Mouse (Mus musculus): ENCODE results near the gene Fgfr2. TPM values are rescaled to one million over a fixed set of nuclear protein-coding genes. Genes with fewer than 3 reads are reported as not detected.

Fgfr2 gene
- polyA plus RNA-seq, 1 experiment from 2014 or later: 18.5 TPM

DNA sequence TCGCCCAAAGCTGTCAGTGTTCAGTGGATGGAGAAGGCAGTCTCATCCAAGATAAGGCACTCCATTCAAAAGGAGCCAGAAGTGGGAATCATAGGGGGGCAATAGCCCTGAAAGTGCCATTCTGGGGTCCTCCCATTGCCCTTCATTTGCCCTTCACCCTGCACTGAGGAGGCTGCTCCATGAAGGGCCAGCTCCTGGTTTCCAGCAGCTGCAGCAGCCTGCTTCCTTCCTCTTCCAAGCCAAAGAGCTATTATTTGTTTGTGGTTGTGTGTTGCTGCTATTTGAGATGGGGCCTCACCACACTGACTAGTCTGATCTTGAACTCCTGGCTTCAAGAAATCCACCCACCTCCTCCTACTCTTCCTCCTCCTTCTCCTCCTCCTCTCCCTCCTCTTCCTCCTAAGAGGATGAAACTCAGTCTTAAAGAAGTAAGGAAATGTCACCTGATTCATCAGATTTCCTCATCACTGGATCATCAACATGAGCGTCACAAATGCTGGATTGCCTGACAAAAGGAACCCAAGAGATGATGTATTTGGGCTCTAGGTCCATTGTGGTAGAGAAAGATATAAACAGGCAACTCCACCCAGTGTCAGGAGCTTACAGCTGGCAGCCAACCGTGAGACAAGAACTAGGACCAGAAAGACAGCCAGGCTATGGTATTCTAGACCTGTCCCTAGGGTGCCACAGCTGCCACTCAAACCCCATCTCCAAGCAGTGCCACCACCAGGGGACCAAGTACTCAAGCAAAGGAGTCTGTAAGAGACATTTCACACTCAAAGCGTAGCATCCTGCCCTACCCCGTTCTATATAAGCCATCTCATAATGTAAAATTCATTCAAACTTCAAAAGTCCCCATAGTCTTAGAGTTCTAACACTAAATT lies 817.4 kb downstream of the Fgfr2 start:
- H3K9ac ChIP-seq: no peak overlapping the region
- peaks cover 49% of the 10 kb centered on the region for H3K4me1 ChIP-seq
- H3K9me3 ChIP-seq (replicated peaks): no peaks in the 10 kb centered on the region
- no peak overlapping the region for H3K4me3 ChIP-seq
- no peak overlapping the region for H3K4me2 ChIP-seq
- ATAC-seq: no peak
- H3K27me3 ChIP-seq (replicated peaks): no peaks in the 10 kb centered on the region
- H3K27ac ChIP-seq: no peak overlapping the region
- WGBS (ENCODE audit: insufficient replicate concordance): 52% methylated on average over 5 of the region's 5 CpGs
- H3K36me3 ChIP-seq: no peaks in the 10 kb centered on the region

DNA sequence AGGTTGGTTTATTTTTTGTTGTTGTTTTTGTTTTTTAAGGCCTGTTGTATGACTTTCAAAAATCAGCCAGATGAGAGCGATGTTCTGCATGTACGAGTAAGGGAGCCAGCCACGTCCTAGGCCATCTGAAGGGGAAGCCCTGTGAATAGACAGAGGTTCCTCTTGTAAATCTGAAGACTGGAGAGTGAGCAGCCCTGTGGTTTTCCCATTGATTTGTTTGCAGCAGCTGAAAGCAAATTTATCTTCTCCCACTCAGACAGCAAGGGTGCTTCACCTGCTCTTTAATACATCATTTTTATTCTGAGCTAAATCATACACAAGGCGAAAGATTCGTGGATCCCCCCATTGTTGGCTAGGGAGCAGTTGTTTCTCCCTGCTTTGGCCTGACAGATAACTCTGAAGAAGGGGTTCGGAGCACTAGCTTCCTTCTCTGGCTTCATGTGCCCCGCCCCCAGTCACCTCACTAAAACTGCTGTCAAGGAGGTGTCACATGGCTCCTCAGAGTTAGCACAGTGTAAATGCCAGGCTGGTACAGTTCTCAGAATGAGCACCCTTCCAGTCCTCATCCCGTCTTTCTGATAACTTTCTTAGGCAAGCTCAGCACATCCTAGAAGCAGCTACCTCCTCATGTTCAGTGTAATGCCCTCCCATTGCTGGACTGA lies 818.6 kb downstream of the Fgfr2 start:
- WGBS (ENCODE audit: insufficient replicate concordance): 43% methylated on average over 8 of the region's 8 CpGs
- peaks cover 51% of the 10 kb centered on the region for H3K4me1 ChIP-seq

DNA sequence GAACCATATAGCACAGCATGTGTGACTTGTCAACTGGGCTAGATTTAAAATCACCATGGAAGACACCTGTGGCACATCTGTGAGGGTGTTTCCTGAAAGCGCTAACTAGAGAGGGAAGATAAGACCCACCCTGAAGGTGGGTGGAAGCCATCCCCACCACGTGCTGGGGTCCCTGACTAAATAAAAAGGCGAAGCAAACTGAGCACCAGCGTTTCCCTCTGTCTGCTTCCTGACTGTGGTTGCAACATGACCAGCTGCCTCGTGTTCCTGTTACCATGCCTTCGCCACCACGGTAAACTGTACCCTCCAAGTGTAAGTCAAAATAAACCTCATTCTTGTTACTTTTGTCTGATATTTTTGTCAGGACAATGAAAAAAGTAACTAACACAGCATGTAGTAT lies 819.2 kb downstream of the Fgfr2 start:
- H3K4me2 ChIP-seq: no peak overlapping the region
- H3K27ac ChIP-seq: no peak overlapping the region
- H3K4me3 ChIP-seq: no peak overlapping the region
- ATAC-seq: no peak
- H3K27me3 ChIP-seq (replicated peaks): no peaks in the 10 kb centered on the region
- whole genome bisulfite sequencing (ENCODE audit: insufficient replicate concordance): 16% methylated on average over 7 of the region's 7 CpGs
- peaks cover 48% of the 10 kb centered on the region for H3K4me1 ChIP-seq
- no peaks in the 10 kb centered on the region for H3K9me3 ChIP-seq (replicated peaks)
- H3K9ac ChIP-seq: no peak overlapping the region
- no peaks in the 10 kb centered on the region for H3K36me3 ChIP-seq

More for the DNA sequence above, 818.6 kb downstream of the Fgfr2 start:
- Histone ChIP-seq H3K27ac (no peak overlapping the region), H3K4me2 (no peak overlapping the region), H3K27me3 (replicated peaks) (no peaks in the 10 kb centered on the region), H3K9ac (no peak overlapping the region), H3K9me3 (replicated peaks) (no peaks in the 10 kb centered on the region), H3K4me3 (no peak overlapping the region), H3K36me3 (no peaks in the 10 kb centered on the region)
- ATAC-seq: no peak

DNA sequence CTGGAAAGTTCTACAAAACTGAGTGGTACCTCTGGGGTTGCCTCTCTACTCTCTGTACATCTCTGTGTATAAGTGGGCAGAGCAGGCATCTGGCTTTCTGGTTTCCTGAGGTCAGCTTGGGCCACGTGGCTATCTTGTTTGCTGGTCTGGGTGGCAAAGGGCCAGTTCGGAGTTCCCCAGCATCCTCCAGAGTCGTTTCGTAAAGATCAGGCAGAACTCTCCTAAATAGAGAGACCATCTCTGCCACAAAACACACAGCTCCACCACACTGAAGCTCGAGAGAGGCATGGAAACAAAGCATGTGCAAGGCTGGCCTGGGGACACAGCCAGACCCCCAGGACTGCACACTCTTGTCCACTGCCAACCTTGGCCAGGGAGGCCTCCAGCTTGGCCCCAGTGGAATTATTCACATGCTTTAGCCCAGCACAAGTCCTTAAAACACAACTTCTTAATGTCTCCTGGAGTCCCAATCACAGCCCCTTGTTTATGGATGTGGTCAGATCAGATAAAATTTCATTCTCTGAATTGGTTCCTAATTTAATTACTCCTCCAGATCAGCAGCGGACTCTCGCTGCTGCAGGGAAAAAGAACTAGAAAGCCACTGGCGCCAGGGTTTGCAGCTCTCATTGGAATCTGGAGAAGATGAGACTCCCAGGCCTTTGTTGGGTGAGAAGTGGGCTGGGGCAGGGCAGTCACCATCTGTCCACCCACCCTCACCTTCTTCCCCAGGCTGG lies 820.5 kb downstream of the Fgfr2 start:
- H3K36me3 ChIP-seq: no peaks in the 10 kb centered on the region
- H3K27ac ChIP-seq: no peak overlapping the region
- no peaks in the 10 kb centered on the region for H3K27me3 ChIP-seq (replicated peaks)
- peaks cover 35% of the 10 kb centered on the region for H3K4me1 ChIP-seq
- WGBS (ENCODE audit: insufficient replicate concordance): 63% methylated on average over 8 of the region's 8 CpGs
- H3K9me3 ChIP-seq (replicated peaks): no peaks in the 10 kb centered on the region
- no peak overlapping the region for H3K4me2 ChIP-seq
- ATAC-seq: no peak
- H3K9ac ChIP-seq: no peak overlapping the region
- H3K4me3 ChIP-seq: no peak overlapping the region

DNA sequence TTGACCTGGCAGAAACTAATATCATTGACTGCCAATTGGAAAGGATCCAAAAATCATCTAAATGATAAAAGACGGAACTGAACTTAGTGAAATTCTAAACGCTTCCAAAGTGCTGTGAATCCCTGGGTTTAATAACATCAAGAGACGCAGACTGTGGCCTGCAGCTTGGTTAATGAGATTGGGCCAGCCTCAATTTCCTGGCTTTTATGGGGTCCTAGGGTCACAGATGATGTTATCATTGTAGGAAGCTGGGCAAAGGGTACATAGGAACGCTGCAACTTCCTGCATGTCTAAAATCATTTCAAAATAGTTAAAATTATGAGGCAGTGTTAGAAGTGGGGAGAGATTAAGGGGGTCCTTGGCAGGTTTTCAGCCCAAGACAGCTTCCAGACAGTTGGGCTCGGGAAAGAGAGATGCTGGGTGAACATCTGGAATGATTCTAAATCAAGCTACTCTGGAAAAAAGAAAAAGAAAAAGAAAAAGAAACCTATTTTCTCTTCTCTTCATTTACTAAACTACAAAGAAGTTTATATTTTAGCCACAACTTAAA lies 823.4 kb downstream of the Fgfr2 start:
- Histone ChIP-seq H3K9ac (no peak overlapping the region), H3K4me1 (peaks cover 20% of the 10 kb centered on the region), H3K9me3 (replicated peaks) (no peaks in the 10 kb centered on the region), H3K27me3 (replicated peaks) (no peaks in the 10 kb centered on the region), H3K36me3 (no peaks in the 10 kb centered on the region), H3K4me3 (no peak overlapping the region), H3K27ac (no peak overlapping the region), H3K4me2 (no peak overlapping the region)
- WGBS (ENCODE audit: insufficient replicate concordance): 54% methylated on average over 5 of the region's 5 CpGs
- ATAC-seq: no peak

DNA sequence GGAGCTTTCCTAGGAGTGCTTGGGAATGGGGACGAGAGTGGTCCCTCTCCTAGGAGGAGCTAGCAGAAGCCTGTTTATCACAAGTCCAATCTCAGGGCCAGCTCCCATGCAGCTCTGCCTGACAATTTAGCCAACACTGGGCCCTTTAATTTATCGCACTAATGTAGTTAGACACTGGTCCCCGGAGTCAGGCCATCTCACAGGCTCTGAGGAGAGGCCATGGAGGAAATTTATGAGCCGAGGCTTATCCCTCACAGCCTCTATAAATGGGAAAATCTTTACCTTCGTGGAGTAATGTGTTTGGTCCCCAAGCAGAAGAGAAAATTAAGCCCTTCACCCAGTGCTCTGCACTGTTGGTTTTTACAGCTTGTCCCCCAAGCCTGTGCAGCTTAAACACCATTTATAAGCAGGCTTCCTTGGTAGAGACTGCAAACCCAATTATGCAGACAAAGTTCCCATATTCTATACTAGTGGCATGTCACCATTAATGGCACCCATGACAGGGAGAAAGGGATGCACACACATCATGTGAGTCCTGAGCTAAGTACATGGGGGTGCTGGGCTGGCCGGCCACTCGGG lies 824.6 kb downstream of the Fgfr2 start:
- no peak for ATAC-seq
- H3K9ac ChIP-seq: no peak overlapping the region
- no peaks in the 10 kb centered on the region for H3K27me3 ChIP-seq (replicated peaks)
- H3K27ac ChIP-seq: no peak overlapping the region
- no peaks in the 10 kb centered on the region for H3K36me3 ChIP-seq
- WGBS (ENCODE audit: insufficient replicate concordance): 74% methylated on average over 7 of the region's 7 CpGs
- H3K4me2 ChIP-seq: no peak overlapping the region
- no peak overlapping the region for H3K4me3 ChIP-seq
- no peaks in the 10 kb centered on the region for H3K9me3 ChIP-seq (replicated peaks)
- peaks cover 7% of the 10 kb centered on the region; the same call in 1 of the 2 replicates for H3K4me1 ChIP-seq

DNA sequence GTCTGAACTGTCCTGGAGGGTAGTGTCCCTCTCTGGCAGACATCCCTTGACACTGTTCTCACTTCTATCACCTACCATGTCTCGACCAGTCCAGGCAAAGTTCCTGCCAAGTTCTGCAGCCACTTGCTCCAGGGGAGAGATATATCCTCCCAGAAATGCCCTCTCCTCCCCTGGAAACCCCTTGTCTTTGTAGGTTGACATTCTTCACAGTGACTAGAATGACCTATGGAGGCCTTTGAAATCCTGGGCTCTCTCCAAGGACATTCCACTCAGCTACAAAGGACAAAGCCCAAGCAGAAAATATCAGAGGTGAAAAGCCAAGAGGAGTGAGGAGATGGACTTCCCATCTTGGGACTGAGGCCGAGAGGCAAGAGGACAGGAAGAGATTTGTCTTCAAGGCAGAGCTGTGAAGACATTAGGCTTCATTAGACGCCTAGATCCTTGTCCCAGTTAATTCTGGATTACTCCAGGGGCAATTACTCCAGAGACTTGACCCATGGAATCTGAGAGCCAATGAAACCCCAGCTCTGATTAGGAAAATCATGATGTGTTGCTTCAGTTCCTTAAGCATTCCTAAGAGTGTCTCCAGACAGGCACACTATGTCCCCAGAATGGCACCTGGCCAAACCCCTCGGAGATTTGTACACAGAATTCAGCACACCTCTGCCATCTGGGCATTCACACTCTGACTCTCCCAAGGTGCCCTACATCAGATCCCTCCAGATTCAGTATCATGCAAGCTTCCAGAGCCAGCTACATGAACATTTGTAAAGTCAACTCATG lies 826.3 kb downstream of the Fgfr2 start:
- no peak overlapping the region for H3K9ac ChIP-seq
- WGBS (ENCODE audit: insufficient replicate concordance): 47% methylated on average over 4 of the region's 4 CpGs
- ATAC-seq: no peak

DNA sequence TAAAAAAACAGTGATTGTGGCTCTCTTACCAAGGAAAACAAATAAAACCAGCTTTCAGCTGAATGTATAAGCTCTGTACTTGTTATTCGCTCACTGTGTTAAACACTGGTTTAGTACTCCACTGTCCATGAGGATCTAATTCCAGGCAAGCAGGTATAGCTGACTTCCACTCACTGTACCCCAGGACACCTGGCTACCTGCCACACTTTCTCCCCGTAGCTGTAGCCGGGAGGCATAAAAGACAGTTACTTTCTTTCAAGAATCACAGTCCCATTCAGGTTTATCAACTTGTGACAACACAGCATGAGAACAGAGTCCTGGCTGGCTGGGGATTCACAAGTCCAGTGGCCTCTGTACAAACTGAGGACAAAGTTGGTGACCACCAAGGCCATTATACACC lies 827.0 kb downstream of the Fgfr2 start:
- 84% methylated on average over 3 of the region's 3 CpGs for WGBS (ENCODE audit: insufficient replicate concordance)
- Histone ChIP-seq H3K27ac (no peak overlapping the region), H3K9me3 (replicated peaks) (no peaks in the 10 kb centered on the region), H3K4me1 (0 out of 2 replicates have a peak, but pooled peaks cover 3% of the 10 kb centered on the region), H3K4me2 (no peak overlapping the region), H3K27me3 (replicated peaks) (no peaks in the 10 kb centered on the region), H3K9ac (no peak overlapping the region), H3K36me3 (no peaks in the 10 kb centered on the region), H3K4me3 (no peak overlapping the region)
- no peak for ATAC-seq

More for the DNA sequence above, 826.3 kb downstream of the Fgfr2 start:
- Histone ChIP-seq H3K4me2 (no peak overlapping the region), H3K27me3 (replicated peaks) (no peaks in the 10 kb centered on the region), H3K27ac (no peak overlapping the region), H3K4me1 (0 out of 2 replicates have a peak, but pooled peaks cover 3% of the 10 kb centered on the region), H3K36me3 (no peaks in the 10 kb centered on the region), H3K9me3 (replicated peaks) (no peaks in the 10 kb centered on the region), H3K4me3 (no peak overlapping the region)

DNA sequence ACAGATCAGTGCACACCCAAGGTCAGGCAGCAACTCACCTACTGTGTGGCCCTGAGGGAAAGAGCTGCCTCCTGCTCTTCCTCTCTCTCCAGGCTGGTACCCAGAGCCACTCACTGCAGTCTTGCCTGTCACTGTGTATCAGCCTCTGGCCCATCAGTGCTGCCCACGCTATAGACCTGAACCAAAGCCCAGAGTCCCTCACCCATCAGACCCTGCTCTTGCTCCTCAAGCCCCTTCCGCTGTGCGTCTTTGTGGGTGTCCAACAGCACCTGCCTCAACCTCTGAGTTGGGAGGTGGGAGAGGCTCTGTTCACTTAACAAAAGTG lies 835.8 kb downstream of the Fgfr2 start:
- Histone ChIP-seq H3K4me3 (no peak overlapping the region), H3K4me2 (no peak overlapping the region), H3K9me3 (replicated peaks) (no peaks in the 10 kb centered on the region), H3K36me3 (no peaks in the 10 kb centered on the region), H3K27me3 (replicated peaks) (no peaks in the 10 kb centered on the region), H3K9ac (no peak overlapping the region), H3K4me1 (peaks cover 39% of the 10 kb centered on the region), H3K27ac (peak overlapping the region; percentile 34)
- ATAC-seq: peak; percentile 29; the same call in 1 of the 2 replicates
- WGBS (ENCODE audit: insufficient replicate concordance): 80% methylated on average over 3 of the region's 3 CpGs

DNA sequence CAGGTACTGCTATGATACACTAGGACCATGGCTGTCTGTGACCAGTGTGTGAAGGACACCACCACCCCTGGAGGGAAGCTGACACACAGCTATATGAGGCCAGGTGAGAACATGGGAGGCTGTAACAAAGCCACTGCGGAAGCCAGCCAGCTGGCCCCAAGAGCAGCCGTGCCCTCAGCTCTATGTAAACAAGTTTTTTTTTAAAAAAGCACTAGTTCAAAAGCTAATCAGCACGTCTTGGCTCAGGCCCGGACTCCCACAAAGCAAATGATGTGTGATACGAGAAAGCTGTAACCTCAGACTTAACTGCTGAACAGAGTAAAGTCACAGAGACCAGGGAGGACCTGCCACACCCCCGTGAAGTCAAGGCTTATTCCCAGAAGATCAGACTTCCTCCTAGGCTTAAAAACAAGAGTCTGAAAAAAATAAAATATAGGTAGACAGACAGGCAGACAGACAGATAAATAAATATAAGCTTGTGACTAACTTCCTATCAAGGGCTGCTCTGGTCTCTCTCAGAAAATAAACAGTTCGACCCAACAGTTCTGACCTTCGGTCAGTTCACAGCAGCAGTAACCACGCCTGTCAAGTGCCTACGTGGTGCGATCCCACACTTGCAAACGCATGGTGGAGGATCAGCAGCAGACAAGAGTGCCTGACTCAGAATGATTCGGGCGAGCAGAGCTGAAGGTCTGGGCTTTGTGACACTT lies 836.4 kb downstream of the Fgfr2 start:
- peaks cover 39% of the 10 kb centered on the region for H3K4me1 ChIP-seq
- no peak overlapping the region for H3K9ac ChIP-seq
- H3K27ac ChIP-seq: peak overlapping the region; percentile 34
- no peaks in the 10 kb centered on the region for H3K27me3 ChIP-seq (replicated peaks)
- no peaks in the 10 kb centered on the region for H3K36me3 ChIP-seq
- H3K9me3 ChIP-seq (replicated peaks): no peaks in the 10 kb centered on the region
- no peak overlapping the region for H3K4me3 ChIP-seq
- ATAC-seq: peak; percentile 57; the same call in 1 of the 2 replicates
- no peak overlapping the region for H3K4me2 ChIP-seq
- WGBS (ENCODE audit: insufficient replicate concordance): 31% methylated on average over 14 of the region's 14 CpGs

Data from liver, embryonic 12.5 days (tissue).